Mouse (Mus musculus) ES-E14 (cell line): ENCODE data around the gene Sh3bp5l. TPM values are rescaled to one million over a fixed set of nuclear protein-coding genes. Genes with fewer than 3 reads are reported as not detected.

Experiments used
- DNase-seq: peaks from one replicate; pipeline ENCODE4 v3.0.0-alpha.2; 2013; ENCODE audit warnings: low read depth, low spot score
- H3K27ac ChIP-seq: 2 replicates; pipeline ENCODE4 v1.5.1; 2012; ENCODE audit warnings: low read depth, mild to moderate bottlenecking, low read length, moderate library complexity, mixed read lengths; ENCODE audit not compliant: poor library complexity, insufficient read depth, severe bottlenecking
- H3K36me3 ChIP-seq: 2 replicates; pipeline ENCODE4 v1.6.1; 2012; ENCODE audit warnings: mild to moderate bottlenecking, low read length, moderate library complexity, mixed read lengths; ENCODE audit not compliant: control insufficient read depth, poor library complexity, insufficient read depth, severe bottlenecking
- H3K4me1 ChIP-seq, 2 experiments: fragments of 150-350 bp in 1 of 2; sonication (generic) in 1 of 2; 2 replicates each; pipeline ENCODE4 v1.6.1; 2012; ENCODE audit warnings: low read length in 2 of 2, mild to moderate bottlenecking in 1 of 2, mixed read lengths in 1 of 2; ENCODE audit not compliant: control insufficient read depth in 2 of 2, insufficient read depth in 2 of 2, poor library complexity in 1 of 2
- H3K4me3 ChIP-seq, 2 experiments: fragments of 150-350 bp in 1 of 2; sonication (generic) in 1 of 2; 2 replicates each; pipeline ENCODE4 v1.5.1; 2012; ENCODE audit warnings: low read length in 2 of 2, low read depth in 1 of 2, mild to moderate bottlenecking in 1 of 2, mixed read lengths in 1 of 2; ENCODE audit not compliant: insufficient read depth in 1 of 2, poor library complexity in 1 of 2, severe bottlenecking in 1 of 2
- H3K9ac ChIP-seq: 2 replicates; pipeline ENCODE4 v1.6.1; 2012; ENCODE audit warnings: low read depth, mild to moderate bottlenecking, low read length, mixed read lengths; ENCODE audit not compliant: poor library complexity, insufficient read depth, severe bottlenecking
- H3K9me3 ChIP-seq: fragments of 150-350 bp; sonication (generic); 2 replicates; pipeline ENCODE4 v1.6.1; 2012; ENCODE audit warnings: low read depth, mild to moderate bottlenecking, low read length; ENCODE audit not compliant: control insufficient read depth, insufficient read depth
- CHD2 ChIP-seq: IDR thresholded peaks from 2 replicates; pipeline ENCODE4 v1.6.1; 2014; ENCODE audit warnings: mild to moderate bottlenecking, low read depth, low read length, inconsistent platforms
- HCFC1 ChIP-seq: IDR thresholded peaks from 2 replicates; pipeline ENCODE4 v1.6.1; 2012; ENCODE audit warnings: low read length, inconsistent platforms, borderline replicate concordance; ENCODE audit not compliant: insufficient read depth
- MAFK ChIP-seq: IDR thresholded peaks from 2 replicates; pipeline ENCODE4 v1.6.1; 2014; ENCODE audit warnings: mild to moderate bottlenecking, low read depth, low read length, inconsistent platforms; ENCODE audit not compliant: insufficient read depth
- ZC3H11A ChIP-seq: IDR thresholded peaks from 2 replicates; pipeline ENCODE4 v1.6.1; 2012; ENCODE audit warnings: low read depth, mild to moderate bottlenecking, inconsistent platforms, low read length, borderline replicate concordance
- ZNF384 ChIP-seq: IDR thresholded peaks from 2 replicates; pipeline ENCODE4 v1.6.1; 2012; ENCODE audit warnings: low read depth, low read length, inconsistent platforms
- in situ Hi-C, 2 experiments: fragments of 600-800 bp; cut with MboI; formaldehyde crosslinking; loops; one replicate each; pipeline ENCODE4 v1.15.1; 2025; ENCODE audit warnings: low sequenced_read_pairs in 2 of 2, inconsistent platforms in 1 of 2; ENCODE audit not compliant: unreplicated experiment in 2 of 2
- total RNA-seq: library from RNA; depleted of rRNA; stranded (reverse); fragments of 300-350 nt; gene quantifications from 2 replicates; pipeline ENCODE4 v1.2.3, GENCODE M21; 2012

Gene Sh3bp5l
- total RNA-seq, 1 experiment: 28.9 TPM

DNA sequence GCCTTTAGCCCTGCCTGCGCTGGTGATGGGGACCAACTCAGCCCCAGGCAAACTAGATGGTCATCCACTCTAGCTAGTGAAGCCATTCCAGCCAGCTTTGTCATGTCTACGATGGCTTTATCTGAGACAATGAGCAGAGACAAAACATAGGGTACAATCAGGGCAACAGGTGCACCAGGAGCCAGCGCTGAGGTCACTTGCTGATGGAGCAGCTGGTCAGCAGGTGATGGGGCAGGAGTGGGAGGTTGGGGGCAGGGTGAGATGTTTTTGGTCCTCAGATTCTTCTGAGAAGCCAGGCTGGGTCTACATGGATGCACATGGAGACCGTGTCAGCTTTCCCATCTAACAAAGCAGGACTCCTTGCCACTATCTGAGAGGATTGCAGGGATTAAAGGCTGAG lies 39.7 kb upstream of the Sh3bp5l start:
- DNase-seq: no peak
- Histone ChIP-seq H3K27ac (no peak overlapping the region), H3K4me1 (no peaks in the 10 kb centered on the region), H3K36me3 (no peaks in the 10 kb centered on the region), H3K4me3 (no peak overlapping the region), H3K9me3 (no peaks in the 10 kb centered on the region), H3K9ac (no peak overlapping the region)
- TF ChIP-seq MAFK (no peak), HCFC1 (no peak), ZC3H11A (no peak), ZNF384 (no peak), CHD2 (no peak)
- in situ Hi-C loops: no loop called here

DNA sequence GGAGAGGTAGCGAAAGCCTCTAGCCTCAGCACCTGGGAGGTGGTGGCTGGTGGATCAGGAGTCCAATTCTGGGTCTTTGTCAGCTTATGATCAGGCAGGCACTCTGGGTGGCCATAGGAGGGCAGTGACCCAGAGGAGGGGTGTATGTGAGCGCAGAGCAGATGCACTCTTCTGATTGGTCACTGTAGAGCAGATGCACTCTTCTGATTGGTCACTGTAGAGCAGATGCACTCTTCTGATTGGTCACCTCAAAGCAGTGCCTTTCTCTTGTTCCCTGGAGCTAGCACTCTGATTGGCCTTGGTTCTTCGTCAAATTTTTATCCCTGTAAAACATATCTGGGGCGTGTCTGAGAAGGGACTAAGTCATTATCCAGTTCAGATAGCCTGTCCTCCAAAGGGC lies 37.7 kb upstream of the Sh3bp5l start:
- no peak overlapping the region for H3K27ac ChIP-seq
- no peaks in the 10 kb centered on the region for H3K36me3 ChIP-seq
- H3K4me1 ChIP-seq: no peaks in the 10 kb centered on the region
- no peak overlapping the region for H3K4me3 ChIP-seq
- H3K9me3 ChIP-seq: no peaks in the 10 kb centered on the region
- H3K9ac ChIP-seq: no peak overlapping the region
- in situ Hi-C loops: no loop called here
- no peak for DNase-seq
- TF ChIP-seq CHD2 (no peak), ZNF384 (no peak), ZC3H11A (no peak), MAFK (no peak), HCFC1 (no peak)

DNA sequence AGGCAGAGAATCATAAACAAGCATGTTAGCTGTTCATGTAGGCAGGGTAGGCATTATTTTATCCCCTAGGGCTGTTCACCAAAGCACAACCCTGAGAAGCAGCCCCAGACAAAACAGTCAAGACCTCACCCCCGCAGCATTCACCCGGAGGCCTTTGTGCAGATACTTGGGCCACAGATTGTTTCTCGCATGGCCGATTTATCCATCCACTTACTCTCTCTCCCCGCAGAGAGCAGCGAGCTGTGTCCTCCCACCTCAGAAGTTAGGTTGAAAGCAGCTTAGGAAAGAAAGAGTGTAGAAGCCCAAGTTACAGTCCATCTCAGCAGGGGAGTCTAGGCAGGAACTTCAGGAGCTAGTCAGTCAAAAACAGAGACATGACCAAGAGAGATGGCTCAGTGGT lies 33.1 kb upstream of the Sh3bp5l start:
- no peaks in the 10 kb centered on the region for H3K4me1 ChIP-seq
- no peaks in the 10 kb centered on the region for H3K9me3 ChIP-seq
- no peak overlapping the region for H3K27ac ChIP-seq
- TF ChIP-seq ZC3H11A (no peak), HCFC1 (no peak), CHD2 (no peak)
- in situ Hi-C loops: no loop called here
- no peak overlapping the region for H3K4me3 ChIP-seq
- no peaks in the 10 kb centered on the region for H3K36me3 ChIP-seq
- no peak overlapping the region for H3K9ac ChIP-seq
- DNase-seq: no peak

DNA sequence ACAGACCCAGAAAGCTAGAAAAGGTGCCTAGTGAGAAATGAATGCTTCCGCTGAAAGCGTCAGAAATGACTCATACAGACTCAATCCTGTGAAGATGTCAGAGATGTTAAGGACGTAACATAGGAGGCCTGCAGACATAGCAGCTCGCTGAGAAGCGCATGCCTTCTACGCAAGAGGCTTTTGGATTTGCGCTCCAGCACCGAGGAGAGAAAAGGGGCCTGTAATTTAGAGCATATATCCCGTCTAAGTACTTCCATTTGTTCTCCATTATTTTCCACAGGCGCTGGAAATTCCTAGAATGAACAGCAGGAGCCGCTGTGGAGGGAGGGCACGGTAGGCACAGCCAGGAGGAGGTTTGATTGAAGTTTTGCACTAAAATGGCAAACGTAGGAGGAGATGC lies 29.5 kb upstream of the Sh3bp5l start:
- DNase-seq: peak; percentile 49
- Histone ChIP-seq H3K4me3 (peak overlapping the region in 1 of 2 experiments; percentile 70; a peak in 3 of 4 replicates), H3K27ac (no peak overlapping the region), H3K36me3 (no peaks in the 10 kb centered on the region), H3K9ac (no peak overlapping the region), H3K9me3 (no peaks in the 10 kb centered on the region), H3K4me1 (no peaks in the 10 kb centered on the region)
- in situ Hi-C loops: no loop called here
- TF ChIP-seq MAFK (no peak), HCFC1 (no peak), CHD2 (no peak), ZC3H11A (no peak), ZNF384 (no peak)

DNA sequence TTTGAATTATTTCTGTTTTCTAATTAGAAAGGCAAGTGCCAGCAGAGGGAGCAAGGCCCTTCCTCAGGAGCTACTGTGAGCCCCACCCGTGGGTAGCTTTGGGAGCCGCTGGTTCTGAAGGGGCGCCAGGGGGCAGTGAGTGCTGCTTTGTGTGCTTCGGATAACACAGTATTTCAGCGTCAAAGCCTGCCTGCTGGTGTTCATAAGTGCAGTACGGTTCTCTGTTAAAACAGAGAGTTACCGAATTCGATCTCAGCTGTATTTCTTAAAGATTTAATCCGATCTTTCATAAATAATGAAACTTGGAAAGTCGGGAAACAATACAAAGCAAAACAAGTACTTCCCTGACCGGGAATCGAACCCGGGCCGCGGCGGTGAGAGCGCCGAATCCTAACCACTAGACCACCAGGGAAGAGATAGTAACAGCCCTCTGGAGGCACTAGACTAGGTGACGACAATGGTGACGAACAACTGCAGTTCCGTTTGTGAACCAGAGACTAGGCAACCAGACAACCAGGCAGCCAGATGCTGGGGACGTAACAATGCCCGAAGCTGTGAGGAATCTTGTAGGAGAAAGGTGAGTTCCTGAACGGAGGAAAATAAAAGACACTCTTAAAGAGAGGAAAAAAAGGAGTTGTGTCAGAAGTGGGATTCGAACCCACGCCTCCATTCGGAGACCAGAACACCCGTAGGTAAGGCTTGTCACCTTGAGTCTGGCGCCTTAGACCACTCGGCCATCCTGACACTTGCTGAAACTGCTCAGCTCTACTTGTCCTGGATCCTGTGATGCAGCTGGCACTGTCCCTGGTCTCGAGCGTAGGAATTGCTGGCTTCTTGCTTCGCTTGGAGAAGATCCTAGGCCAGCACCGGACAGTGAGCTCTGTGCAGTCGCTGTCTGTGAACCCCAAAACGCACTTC lies 28.4 kb upstream of the Sh3bp5l start:
- Histone ChIP-seq H3K4me1 (0 out of 4 replicates have a peak, but pooled peaks cover 0 to 2% of the 10 kb centered on the region in 2 experiments), H3K27ac (no peak overlapping the region; the same call in 1 of the 2 replicates), H3K9me3 (no peaks in the 10 kb centered on the region), H3K4me3 (peak overlapping the region; percentile 70 to 71), H3K36me3 (no peaks in the 10 kb centered on the region), H3K9ac (peak overlapping the region; percentile 64)
- TF ChIP-seq CHD2 (no peak), MAFK (peak; percentile 81), HCFC1 (peak; percentile 64; the same call in 1 of the 2 replicates)
- in situ Hi-C loops: no loop called here
- peak; percentile 97 for DNase-seq
